Mouse (Mus musculus) MEL (cell line): ENCODE results near the gene Xlr4c.
"Not testable (repeated sequence)": the region's sequence is repeated elsewhere in the genome, so short reads cannot be mapped to it uniquely, and the experiment has no call there.

Experiments
- CTCF ChIP-seq, 3 experiments: IDR thresholded peaks in 2 of 3; conservative IDR thresholded peaks in 1 of 3; 2 replicates each; pipeline ENCODE4 v1.5.1; 2011 to 2012; ENCODE audit warnings: low read length in 3 of 3, low read depth in 2 of 3, mild to moderate bottlenecking in 2 of 3, improper control_type of control experiment in 1 of 3, inconsistent platforms in 1 of 3, mixed read lengths in 1 of 3, moderate library complexity in 1 of 3; ENCODE audit not compliant: control insufficient read depth in 1 of 3, insufficient read depth in 1 of 3, poor library complexity in 1 of 3, severe bottlenecking in 1 of 3
- EP300 ChIP-seq, 2 experiments: IDR thresholded peaks; 2 replicates each; pipeline ENCODE4 v1.6.1; 2011; ENCODE audit warnings: improper control_type of control experiment in 2 of 2, low read length in 2 of 2, low read depth in 1 of 2, mild to moderate bottlenecking in 1 of 2
- GABPA ChIP-seq: IDR thresholded peaks from 2 replicates; pipeline ENCODE4 v1.6.1; 2012; ENCODE audit warnings: low read depth, mild to moderate bottlenecking, inconsistent platforms, low read length, improper control_type of control experiment, moderate library complexity
- HCFC1 ChIP-seq: IDR thresholded peaks from 2 replicates; pipeline ENCODE4 v1.6.1; 2012; ENCODE audit warnings: low read depth, mild to moderate bottlenecking, inconsistent platforms, low read length, improper control_type of control experiment, moderate library complexity
- JUND ChIP-seq: IDR thresholded peaks from 2 replicates; pipeline ENCODE4 v1.6.1; 2011; ENCODE audit warnings: low read depth, mild to moderate bottlenecking, improper control_type of control experiment, low read length
- MAZ ChIP-seq: IDR thresholded peaks from 2 replicates; pipeline ENCODE4 v1.6.1; 2012; ENCODE audit warnings: low read depth, mild to moderate bottlenecking, inconsistent platforms, low read length, improper control_type of control experiment
- NELFE ChIP-seq: IDR thresholded peaks from 2 replicates; pipeline ENCODE4 v1.6.1; 2011; ENCODE audit warnings: low read depth, low read length, improper control_type of control experiment
- POLR2A ChIP-seq, 2 experiments: IDR thresholded peaks; 2 replicates each; pipeline ENCODE4 v1.6.1; 2011 to 2012; ENCODE audit warnings: low read length in 2 of 2, mild to moderate bottlenecking in 2 of 2, control low read depth in 1 of 2, improper control_type of control experiment in 1 of 2, low read depth in 1 of 2, moderate library complexity in 1 of 2; ENCODE audit not compliant: control insufficient read depth in 1 of 2, insufficient read depth in 1 of 2, poor library complexity in 1 of 2
- SMC3 ChIP-seq: IDR thresholded peaks from 2 replicates; pipeline ENCODE4 v1.6.1; 2011; ENCODE audit warnings: low read depth, low read length, improper control_type of control experiment
- TAL1 ChIP-seq: IDR thresholded peaks from 2 replicates; pipeline ENCODE4 v1.6.1; 2012; ENCODE audit warnings: mild to moderate bottlenecking, inconsistent platforms, low read length, moderate library complexity, mixed read lengths
- USF1 ChIP-seq: IDR thresholded peaks from 2 replicates; pipeline ENCODE4 v1.6.1; 2014; ENCODE audit warnings: low read depth, mild to moderate bottlenecking, inconsistent platforms, low read length, improper control_type of control experiment, moderate library complexity

- not testable (repeated sequence) for TF ChIP-seq MAZ; TAL1; USF1; EP300 (IDR thresholded peaks at IDR 0.05; ENCODE audit: low read depth in 1 of 2, low read length in 2 of 2); CTCF (IDR thresholded peaks at IDR 0.05 in 2 of 3, conservative IDR thresholded peaks at IDR 0.05 in 1 of 3; ENCODE audit: control insufficient read depth in 1 of 3, insufficient read depth in 1 of 3, low read depth in 2 of 3, low read length in 3 of 3, poor library complexity in 1 of 3, severe bottlenecking in 1 of 3); HCFC1; NELFE; SMC3; JUND; POLR2A (IDR thresholded peaks at IDR 0.05; ENCODE audit: control insufficient read depth in 1 of 2, insufficient read depth in 1 of 2, low read depth in 1 of 2, low read length in 2 of 2, poor library complexity in 1 of 2); GABPA
These were observed 28.9 kb downstream of the Xlr4c start, which contains the start of gene Xlr4b for GRCm38 (mm10) chrX:73213819-73214564.
